Mouse (Mus musculus) urinary bladder, postnatal 10 days (tissue): ENCODE measurements at regions not wholly inside any gene's neighbourhood (a gene's known extent, or its start where the extent isn't known, plus 50 kb on each side); places are given as distances from the start of the nearest gene placed in this dataset.
A peak's percentile ranks its signal among the peaks of the same experiment; 100 is the strongest.

Experiments
- DNase-seq: peaks from one replicate; pipeline ENCODE4 v3.0.0; 2022; ENCODE audit warnings: low spot score

DNA sequence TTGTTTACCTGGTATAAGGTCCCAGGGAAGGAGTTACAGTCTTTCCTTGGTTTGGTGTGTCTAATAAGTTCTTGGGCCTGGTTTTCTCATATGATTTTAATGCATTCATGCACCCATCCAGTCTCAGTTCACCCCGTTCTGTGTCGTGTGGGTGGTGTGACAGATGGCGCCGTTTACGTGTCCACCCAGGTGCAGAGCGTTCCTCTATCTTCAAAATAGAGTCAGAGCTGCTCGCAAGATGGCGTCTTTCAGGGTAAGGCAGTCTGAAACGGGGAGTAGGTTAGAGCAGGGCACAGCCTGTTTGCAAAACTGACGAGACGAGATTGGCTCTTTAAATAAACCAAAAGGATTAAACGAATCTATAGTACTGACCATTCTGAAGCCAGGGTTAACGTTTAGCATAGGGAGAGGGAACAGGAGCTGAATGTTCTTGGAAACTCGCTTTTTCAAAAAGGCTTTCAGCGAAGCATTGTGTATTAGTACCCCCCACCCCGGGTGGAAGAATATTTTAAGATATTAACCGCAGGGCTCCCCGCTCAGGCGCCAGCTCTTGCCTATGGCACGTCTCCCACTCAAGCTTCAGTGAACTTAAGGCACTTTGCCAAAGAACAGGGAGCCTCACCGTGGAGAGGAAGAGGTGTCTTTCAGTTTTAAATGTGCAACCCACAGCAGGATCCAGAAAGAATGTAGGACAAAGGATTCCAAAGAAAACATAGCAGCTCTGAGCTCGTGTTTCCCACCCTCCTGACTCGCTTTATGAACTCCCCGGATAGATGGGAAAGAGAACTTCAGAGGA is 241.7 kb upstream of the Pfn2 start:
- no peak for DNase-seq

DNA sequence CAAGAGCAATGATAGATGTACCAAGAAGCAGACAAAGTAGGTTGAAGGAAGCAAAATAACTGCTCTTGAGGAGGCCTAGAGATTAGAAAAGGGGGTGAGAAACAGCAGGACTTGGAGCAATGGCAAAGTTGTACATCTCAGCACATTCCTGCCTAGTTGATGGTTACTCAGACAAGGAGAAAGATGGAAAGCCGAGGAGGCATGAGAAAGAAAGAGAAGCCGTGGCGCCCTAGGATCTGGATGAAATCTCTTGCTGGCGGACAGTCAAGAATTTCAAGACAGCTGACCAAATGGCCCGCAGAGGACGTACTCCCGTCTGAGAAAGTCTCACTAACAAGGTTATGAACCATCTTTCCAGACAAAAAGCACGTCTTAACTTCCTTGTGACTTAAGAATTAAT is 242.5 kb upstream of the Pfn2 start:
- no peak for DNase-seq

GRCm38 (mm10) chr3:58091466-58092176 is 243.7 kb upstream of the Pfn2 start:
- DNase-seq, result no peak

DNA sequence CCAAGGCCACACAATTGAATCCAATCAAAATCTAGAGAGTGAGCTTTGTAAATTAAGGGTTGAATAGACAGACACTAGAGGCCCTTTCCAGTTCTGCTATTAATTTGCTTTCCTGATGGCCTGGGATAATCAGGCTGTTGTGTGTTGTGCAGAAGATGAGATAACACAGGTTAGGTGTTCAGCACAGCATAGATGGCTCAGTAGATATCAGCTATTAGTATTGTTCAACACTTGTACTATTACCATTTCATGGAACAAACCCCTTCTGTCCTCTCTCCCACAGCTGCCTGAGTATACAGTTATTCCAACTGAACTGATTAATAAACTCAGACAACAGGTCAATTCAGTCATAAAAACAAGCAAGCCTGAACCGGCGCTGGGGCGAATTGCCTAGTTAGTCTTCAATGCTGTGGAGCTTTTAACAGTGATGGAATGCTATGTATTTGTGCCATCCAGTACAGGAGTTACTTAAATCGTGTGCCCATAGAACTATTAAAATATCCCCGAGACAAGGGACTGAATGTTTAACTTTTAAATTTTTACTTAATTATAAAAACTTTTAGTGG is 263.1 kb upstream of the Pfn2 start:
- no peak for DNase-seq

- no peak for DNase-seq
Observed at GRCm38 (mm10) chr3:58112431-58112856, 264.6 kb upstream of the Pfn2 start.

DNA sequence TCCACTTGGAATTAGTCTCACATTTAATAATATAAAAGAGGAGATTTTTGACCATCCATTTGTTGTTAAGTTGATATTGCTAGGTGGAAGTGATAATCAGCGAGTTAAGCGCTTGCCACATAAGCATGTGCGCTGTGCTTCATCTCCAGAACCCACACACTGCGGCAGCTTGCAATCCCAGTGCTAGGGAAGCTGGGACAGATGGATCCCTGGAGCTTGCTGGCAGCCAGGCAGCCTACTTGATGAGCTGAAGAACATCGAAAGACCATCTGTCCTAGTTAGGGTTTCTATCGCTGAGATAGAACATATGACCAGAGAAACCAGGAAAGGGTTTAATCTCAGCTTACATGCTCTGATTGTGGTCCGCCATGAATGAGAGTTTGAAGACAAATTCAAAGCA is 266.1 kb upstream of the Pfn2 start:
- no peak for DNase-seq

DNA sequence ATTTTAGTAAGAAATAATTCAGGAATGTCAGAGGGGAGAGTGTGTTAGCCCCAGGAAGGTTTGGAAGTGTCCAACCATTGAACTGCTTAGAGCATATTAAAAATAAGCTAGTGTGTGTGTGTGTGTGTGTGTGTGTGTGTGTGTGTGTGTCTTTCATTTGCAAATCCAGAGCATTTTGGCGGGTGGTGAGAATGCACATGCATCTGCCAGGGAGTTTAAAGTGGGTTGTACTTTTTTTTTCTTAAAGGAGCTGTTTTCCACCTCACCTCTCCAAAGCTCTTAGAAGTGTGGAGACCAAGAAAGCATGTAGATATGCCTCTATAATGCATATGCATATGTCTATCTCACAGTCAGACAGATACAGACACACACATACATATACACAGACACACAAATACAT is 267.6 kb upstream of the Pfn2 start:
- DNase-seq, result no peak

GRCm38 (mm10) chr3:58116848-58117247 is 269.0 kb upstream of the Pfn2 start:
- no peak for DNase-seq

DNA sequence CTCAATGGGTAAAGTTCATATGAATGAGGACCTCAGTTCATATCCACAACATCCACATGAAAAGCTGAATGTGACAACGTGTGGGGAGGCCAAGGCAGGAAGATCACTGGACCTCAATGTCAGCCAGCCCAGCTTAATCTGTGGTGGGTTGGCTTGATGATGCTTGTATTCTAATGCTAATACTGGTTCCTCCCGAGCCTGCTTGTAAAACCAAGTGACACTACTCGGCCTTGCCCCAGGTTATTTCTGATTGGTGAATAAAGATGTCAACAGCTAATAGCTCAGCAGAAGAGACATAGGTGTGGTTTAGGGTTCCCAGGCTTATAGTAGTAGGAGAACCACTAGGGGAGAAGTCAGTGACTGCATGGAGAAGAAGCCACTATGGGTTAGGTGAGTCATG is 272.2 kb upstream of the Pfn2 start:
- DNase-seq, result no peak

DNA sequence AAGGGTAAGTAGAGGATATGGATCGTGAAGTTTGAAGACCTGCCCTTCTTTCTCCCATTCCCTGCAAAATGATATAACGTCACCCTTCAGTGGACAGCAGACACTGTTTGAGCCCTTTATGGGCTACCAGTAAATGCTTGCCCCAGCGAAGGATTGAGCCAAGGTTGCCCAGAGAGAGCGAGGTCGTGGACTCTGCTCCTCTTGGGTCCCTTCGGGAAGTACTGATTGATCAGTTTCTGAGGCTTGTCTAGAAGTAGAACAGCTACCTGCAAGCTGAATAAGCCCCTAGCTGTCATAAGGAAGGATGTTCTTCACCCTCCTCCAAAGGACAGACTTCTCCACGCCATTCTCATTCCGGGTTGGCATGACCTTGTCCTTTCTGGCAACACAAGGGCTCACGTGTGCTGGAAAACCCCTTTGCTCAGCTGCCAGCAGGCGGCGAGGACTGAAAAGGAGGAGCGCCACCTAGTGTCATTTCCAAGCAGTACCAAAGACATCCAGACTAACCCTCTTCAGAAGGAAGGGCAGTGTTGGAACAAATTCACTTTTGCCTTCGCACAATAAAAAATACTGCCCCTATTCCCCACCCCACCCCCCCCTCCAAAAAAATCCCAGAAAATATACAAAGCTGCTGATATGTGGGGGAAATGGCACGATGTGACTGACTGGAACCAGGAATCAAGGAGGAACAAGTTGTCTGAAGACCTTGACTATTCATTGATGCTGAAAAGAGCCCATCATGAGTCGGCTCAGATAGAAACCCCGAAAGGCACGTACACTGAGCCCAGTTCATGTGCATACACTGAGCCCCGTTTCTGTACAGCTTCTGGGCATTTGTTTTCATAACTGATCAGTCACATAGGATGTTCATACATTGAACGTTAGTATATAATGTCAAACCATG is 274.8 kb upstream of the Pfn2 start:
- peak; percentile 17 for DNase-seq

DNA sequence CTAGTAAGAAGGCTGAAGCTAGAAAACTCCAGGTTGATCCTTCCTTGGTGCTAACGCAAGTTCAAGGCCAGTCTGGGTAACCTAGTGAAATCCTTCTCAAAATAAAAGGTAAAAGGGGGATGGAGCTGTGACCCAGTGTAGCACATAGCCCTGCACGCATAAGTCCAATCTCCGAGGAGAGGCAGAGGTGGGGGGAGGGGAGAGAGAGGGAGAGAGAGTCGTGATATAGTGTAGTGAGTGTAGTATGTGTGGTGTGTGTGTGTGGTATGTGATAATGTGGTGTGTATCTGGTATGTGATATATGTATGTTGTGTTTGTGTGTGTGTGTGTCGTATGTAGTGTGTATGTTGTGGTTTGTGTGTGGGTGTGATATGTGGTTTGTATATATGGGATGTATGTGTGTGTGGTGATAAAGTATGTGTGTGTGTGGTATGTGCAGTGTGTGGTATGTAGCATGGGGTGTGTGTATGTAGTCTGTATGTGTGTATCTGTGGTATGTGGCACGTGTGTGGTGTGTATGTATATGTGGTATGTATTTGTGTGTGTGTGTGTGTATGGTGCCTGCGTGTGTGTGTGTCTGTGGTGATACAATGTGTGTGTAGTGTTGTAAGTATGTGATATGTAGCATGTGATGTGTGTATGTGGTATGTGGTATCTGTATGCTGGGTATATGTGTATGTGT is 275.7 kb upstream of the Pfn2 start:
- DNase-seq, result no peak

DNA sequence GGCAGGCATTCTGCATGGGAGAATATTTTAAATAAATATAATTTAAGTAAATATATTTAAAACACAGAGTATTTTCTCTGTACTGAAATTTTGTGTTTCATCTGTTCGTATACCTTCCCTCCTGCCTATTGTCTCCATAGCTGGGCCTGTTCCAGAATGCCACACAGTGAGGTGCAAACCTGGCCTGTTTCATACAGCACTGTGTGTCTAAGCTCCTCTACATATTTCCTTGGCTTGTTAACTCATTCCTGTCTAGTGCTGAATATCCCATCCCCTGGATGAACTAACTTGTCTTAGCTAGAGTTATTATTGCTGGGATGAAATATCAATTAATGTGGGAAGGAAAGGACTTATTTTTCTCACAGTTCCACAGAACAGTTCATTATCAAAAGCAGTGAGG is 277.0 kb upstream of the Pfn2 start:
- DNase-seq, result no peak

DNA sequence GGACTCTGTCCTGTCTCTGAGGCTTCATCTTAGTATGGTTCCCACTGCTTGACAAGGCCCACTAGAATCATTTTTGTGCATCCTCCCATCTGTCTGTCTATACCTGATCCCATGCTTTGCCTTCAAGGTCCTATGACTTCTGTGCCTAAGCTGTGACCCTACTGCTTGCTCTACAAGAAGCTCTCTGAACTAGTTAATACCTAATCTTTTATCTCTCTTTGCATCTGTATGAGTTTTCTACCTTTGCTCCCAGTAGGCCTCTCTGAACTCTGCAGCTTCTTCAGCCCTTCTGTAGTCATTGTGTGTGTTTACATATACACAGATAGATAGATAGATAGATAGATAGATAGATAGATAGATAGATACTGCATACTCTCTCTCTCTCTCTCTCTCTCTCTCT is 279.1 kb upstream of the Pfn2 start:
- DNase-seq, result no peak

- no peak for DNase-seq
Observed at GRCm38 (mm10) chr3:58128059-58128458, 280.2 kb upstream of the Pfn2 start.

GRCm38 (mm10) chr3:58129358-58129903 is 281.6 kb upstream of the Pfn2 start:
- DNase-seq, result no peak

GRCm38 (mm10) chr3:58135607-58136365 is 278.7 kb upstream of the Tsc22d2 start:
- DNase-seq, result no peak

DNA sequence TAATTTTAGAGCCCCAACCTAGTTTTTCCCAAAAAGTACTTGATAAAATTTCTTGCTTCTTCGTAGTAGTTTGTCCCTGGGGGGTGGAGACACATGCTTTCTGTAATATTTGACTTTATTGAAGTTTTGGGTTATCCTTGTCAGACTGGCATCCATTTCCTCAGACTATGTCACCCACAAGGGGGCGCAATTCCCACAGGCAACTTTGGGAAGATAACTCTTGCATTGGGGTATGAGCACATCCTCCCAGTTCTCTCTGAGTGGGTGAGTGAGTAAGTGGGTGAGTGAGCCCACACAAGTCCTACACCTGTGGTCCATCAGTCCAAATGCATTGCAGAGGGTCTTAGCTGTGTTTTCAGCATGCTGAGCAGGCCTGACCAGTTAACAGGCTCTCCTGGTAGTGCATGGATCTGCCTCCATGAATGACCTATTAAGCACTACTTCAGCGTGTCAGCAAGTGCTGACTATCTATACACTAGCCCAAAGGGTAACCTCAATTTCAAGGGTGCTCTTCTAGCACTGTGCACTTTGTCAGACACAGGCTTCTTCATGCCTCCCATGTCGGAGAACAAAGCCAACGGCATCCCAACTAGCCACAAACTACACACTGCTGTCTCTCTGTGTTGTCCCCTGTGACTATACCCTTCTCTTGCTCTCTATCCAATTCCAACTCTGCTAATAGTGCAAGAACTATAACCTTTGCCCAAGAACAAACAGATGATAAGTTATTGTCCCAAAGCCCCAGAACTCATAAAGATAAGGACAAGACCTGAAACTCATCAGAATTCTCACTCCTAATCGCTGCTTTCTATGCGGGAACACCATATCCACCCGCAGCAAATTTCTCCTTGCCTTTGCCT is 275.6 kb upstream of the Tsc22d2 start:
- DNase-seq, result no peak

- DNase-seq, result no peak
Observed at GRCm38 (mm10) chr3:58146108-58146507, 268.4 kb upstream of the Tsc22d2 start.

DNA sequence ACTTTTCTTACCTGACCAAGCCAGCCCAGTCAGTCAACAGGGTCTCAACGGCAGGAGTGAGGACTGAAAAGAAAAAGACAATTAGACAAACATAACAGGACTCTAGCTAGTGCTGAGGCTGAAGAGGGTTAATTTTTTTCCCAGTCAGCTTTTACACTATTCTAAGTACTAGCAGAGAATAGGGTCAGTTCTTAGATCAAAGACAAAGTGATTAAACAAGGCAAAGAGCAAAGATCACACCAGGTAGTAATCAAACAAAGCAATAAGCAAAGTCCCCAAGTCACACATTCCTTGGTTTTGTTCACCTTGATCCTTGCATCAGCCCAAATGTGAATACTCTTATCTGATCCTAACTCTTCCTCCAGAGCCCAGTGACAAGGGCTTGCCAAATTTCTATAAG is 267.8 kb upstream of the Tsc22d2 start:
- DNase-seq, result no peak

DNA sequence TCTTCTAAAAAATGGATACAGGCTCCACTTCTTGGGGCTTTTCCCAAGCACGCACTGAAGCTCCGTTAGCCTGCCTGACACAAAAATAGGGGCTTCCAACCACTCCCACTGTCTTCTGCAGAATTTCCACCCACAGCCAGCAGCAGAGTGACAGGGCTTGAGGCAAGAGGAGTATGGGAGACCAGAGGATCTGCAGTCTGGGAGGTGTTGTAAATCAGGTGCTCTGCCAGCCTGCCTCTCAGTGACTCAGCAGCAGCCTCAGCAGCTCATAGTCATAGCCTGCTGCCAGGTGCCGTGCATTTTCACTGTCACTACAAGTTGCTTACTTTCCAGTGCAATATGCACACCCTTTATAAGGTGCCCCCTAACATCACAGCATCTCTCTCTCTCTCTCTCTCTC is 261.4 kb upstream of the Tsc22d2 start:
- no peak for DNase-seq
